ENCODE assay signal across 8 mouse cellular contexts in the genomic region with DNA sequence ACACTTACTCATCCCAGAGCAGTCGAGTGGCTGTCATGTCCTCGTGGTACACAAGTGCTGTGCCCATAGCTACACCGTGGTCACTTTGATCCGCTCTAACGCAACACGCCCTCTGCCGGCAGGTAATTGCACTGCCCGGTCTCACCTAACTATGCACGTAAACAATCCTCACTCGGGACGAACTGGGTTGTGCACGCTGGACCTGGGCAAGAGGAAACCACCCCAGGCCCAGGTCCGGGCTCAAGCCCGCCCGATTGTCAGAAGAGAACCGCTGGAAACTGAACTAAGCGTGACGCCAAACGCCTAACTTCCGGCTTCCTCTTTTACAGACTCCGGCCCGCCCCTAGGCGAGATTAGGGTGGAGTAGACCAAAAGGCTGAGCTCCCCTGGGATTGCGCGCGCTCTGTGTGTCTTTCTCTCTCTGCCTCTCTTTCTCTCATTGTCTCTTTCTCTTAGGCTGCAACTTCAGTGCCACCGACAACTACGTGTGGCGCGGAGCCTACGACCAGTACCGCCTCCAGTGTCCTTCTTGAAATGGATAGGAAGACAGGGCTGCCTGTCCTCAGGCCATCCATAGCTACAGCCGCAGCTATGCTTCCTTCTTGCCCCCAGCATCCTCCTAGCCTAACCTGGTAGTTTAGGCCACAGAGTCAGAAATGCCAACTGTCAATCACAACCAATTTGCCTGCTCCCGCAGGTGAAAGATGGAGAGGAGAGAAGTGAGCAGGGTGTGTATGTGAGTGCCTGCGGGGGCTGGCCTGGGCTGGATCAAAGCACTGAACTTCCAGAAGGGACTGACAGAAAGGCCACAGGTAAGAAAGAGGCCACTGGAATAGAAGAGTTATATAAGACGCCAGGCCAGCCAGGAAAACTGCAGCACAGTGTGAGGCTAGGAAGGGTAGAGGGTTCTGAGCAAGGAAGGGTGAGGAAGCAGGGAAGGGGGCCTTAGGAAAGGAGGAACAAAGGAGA. TPM values are rescaled to one million over a fixed set of nuclear protein-coding genes. Genes with fewer than 3 reads are reported as not detected.
DNase-seq lines count a peak whose midpoint lies in the region; ATAC-seq and TF ChIP-seq lines count a peak whose summit lies in the region.

A gene (minus strand): TSS at position 319 of the 969 bp plus-strand sequence.

- in situ Hi-C loops in ES-E14 (cut with MboI; ENCODE audit: low sequenced_read_pairs in 2 of 2, unreplicated experiment in 2 of 2): no loop called here

- H3K27me3 ChIP-seq in forebrain, embryonic 15.5 days: no peaks in the 10 kb centered on the region
- H3K27me3 ChIP-seq in liver, postnatal 0 days (ENCODE audit: insufficient read depth, low read length): no peaks in the 10 kb centered on the region
- H3K27me3 ChIP-seq in neural tube, embryonic 13.5 days: no peaks in the 10 kb centered on the region
- H3K27me3 ChIP-seq in testis, adult 2 months (ENCODE audit: control insufficient read depth, insufficient read depth, low read length): no peaks in the 10 kb centered on the region

- peak within 1 kb of the TSS; percentile 57 to 82 for H3K4me3 ChIP-seq in ES-E14 (ENCODE audit: insufficient read depth in 1 of 2, low read depth in 1 of 2, low read length in 2 of 2, poor library complexity in 1 of 2, severe bottlenecking in 1 of 2)
- peak within 1 kb of the TSS; percentile 65 for H3K4me3 ChIP-seq in forebrain, embryonic 15.5 days
- H3K4me3 ChIP-seq in liver, postnatal 0 days (ENCODE audit: low read depth, low read length): peak within 1 kb of the TSS; percentile 56
- H3K4me3 ChIP-seq in neural tube, embryonic 13.5 days: peak within 1 kb of the TSS; percentile 60
- H3K4me3 ChIP-seq in testis, adult 2 months (ENCODE audit: control insufficient read depth, low read depth, low read length): peak within 1 kb of the TSS; percentile 85

- H3K36me3 ChIP-seq in ES-E14 (ENCODE audit: control insufficient read depth, insufficient read depth, low read length, poor library complexity, severe bottlenecking): peaks cover 6% of the 10 kb centered on the region; the same call in 1 of the 2 replicates
- H3K36me3 ChIP-seq in forebrain, embryonic 15.5 days: peaks cover 4% of the 10 kb centered on the region; the same call in 1 of the 2 replicates
- no peaks in the 10 kb centered on the region for H3K36me3 ChIP-seq in liver, postnatal 0 days (replicated peaks; ENCODE audit: insufficient read depth, low read length)
- H3K36me3 ChIP-seq in neural tube, embryonic 13.5 days: peaks cover 4% of the 10 kb centered on the region; the same call in 1 of the 2 replicates
- no peaks in the 10 kb centered on the region for H3K36me3 ChIP-seq in testis, adult 2 months (ENCODE audit: control insufficient read depth, insufficient read depth, low read length)

- no peak for TF ChIP-seq POLR2A in testis, adult 2 months (IDR thresholded peaks at IDR 0.05; ENCODE audit: control insufficient read depth, low read depth, low read length)

- intact Hi-C loops in heart, postnatal 14 days (cut with DNase I): loop anchor here (5.0 to 10.0 kb wide), 2 partner anchors 84 to 226 kb away; a partner anchor contains a TSS

- peak within 1 kb of the TSS; percentile 90 for H3K4me2 ChIP-seq in forebrain, embryonic 15.5 days (replicated peaks)
- H3K4me2 ChIP-seq in liver, postnatal 0 days (ENCODE audit: low read depth, low read length): peak within 1 kb of the TSS; percentile 81
- peak within 1 kb of the TSS; percentile 79 for H3K4me2 ChIP-seq in neural tube, embryonic 13.5 days

- DNase-seq in ES-E14 (ENCODE audit: low read depth, low spot score): peak; percentile 69
- peak; percentile 92 for DNase-seq in cerebellum, adult 11-12 months
- DNase-seq in heart, postnatal 14 days: peak; percentile 85
- DNase-seq in layer of hippocampus, adult 11-12 months (ENCODE audit: low spot score): peak; percentile 85
- DNase-seq in liver, postnatal 0 days: peak; percentile 88

- peak within 1 kb of the TSS; percentile 74 for H3K9ac ChIP-seq in ES-E14 (ENCODE audit: insufficient read depth, low read depth, low read length, poor library complexity, severe bottlenecking)
- peak within 1 kb of the TSS; percentile 68 for H3K9ac ChIP-seq in forebrain, embryonic 15.5 days (replicated peaks)
- peak within 1 kb of the TSS; percentile 55 for H3K9ac ChIP-seq in liver, postnatal 0 days (replicated peaks)
- peak within 1 kb of the TSS; percentile 78 for H3K9ac ChIP-seq in neural tube, embryonic 13.5 days

- WGBS in forebrain, embryonic 15.5 days: 2% methylated on average over 36 of the region's 36 CpGs
- WGBS in liver, postnatal 0 days (ENCODE audit: insufficient replicate concordance): 3% methylated on average over 36 of the region's 36 CpGs
- 3% methylated on average over 36 of the region's 36 CpGs for WGBS in neural tube, embryonic 13.5 days

- H3K9me3 ChIP-seq in ES-E14 (ENCODE audit: control insufficient read depth, insufficient read depth, low read depth, low read length): no peaks in the 10 kb centered on the region
- no peaks in the 10 kb centered on the region for H3K9me3 ChIP-seq in forebrain, embryonic 15.5 days
- H3K9me3 ChIP-seq in liver, postnatal 0 days (ENCODE audit: low read length): no peaks in the 10 kb centered on the region
- H3K9me3 ChIP-seq in neural tube, embryonic 13.5 days: no peaks in the 10 kb centered on the region

- ATAC-seq in forebrain, embryonic 15.5 days (replicated peaks): peak; percentile 86
- ATAC-seq in liver, postnatal 0 days: peak; percentile 92
- ATAC-seq in neural tube, embryonic 13.5 days (ENCODE audit: low read depth): peak; percentile 83

- no peak for TF ChIP-seq EP300 in liver, postnatal 0 days (IDR thresholded peaks at IDR 0.05; ENCODE audit: low read depth)

- H3K27ac ChIP-seq in ES-E14 (ENCODE audit: insufficient read depth, low read depth, low read length, poor library complexity, severe bottlenecking): 0 out of 2 replicates have a peak within 1 kb of the TSS, but pooled peaks have one; percentile 14
- peak within 1 kb of the TSS; percentile 83 for H3K27ac ChIP-seq in forebrain, embryonic 15.5 days (replicated peaks)
- peak within 1 kb of the TSS; percentile 64 for H3K27ac ChIP-seq in liver, postnatal 0 days (ENCODE audit: low read depth)
- H3K27ac ChIP-seq in neural tube, embryonic 13.5 days (replicated peaks): peak within 1 kb of the TSS; percentile 81
- H3K27ac ChIP-seq in testis, adult 2 months (ENCODE audit: control insufficient read depth, insufficient read depth, low read depth, low read length): peak within 1 kb of the TSS; percentile 39; the same call in 1 of the 2 replicates

- peak; percentile 98 for TF ChIP-seq CTCF in liver, postnatal 0 days (IDR thresholded peaks at IDR 0.05; ENCODE audit: low read depth)
- peak; percentile 94 for TF ChIP-seq CTCF in testis, adult 2 months (IDR thresholded peaks at IDR 0.05; ENCODE audit: control insufficient read depth, insufficient read depth, insufficient replicate concordance, low read depth, low read length)

- H3K4me1 ChIP-seq in ES-E14 (ENCODE audit: control insufficient read depth in 2 of 2, insufficient read depth in 2 of 2, low read length in 2 of 2, poor library complexity in 1 of 2): peaks cover 0 to 6% of the 10 kb centered on the region in 2 experiments; a peak in 1 of 4 replicates
- peaks cover 21% of the 10 kb centered on the region for H3K4me1 ChIP-seq in forebrain, embryonic 15.5 days
- peaks cover 19% of the 10 kb centered on the region for H3K4me1 ChIP-seq in liver, postnatal 0 days (ENCODE audit: insufficient read depth)
- H3K4me1 ChIP-seq in neural tube, embryonic 13.5 days (replicated peaks): peaks cover 27% of the 10 kb centered on the region
- peaks cover 8% of the 10 kb centered on the region for H3K4me1 ChIP-seq in testis, adult 2 months (ENCODE audit: control insufficient read depth, insufficient read depth, low read length)

TF ChIP-seq in ES-E14, 5 proteins besides CTCF, POLR2A, EP300 and RAD21:
- TF ChIP-seq ZNF384 (IDR thresholded peaks at IDR 0.05; ENCODE audit: low read depth, low read length) (no peak), ZC3H11A (IDR thresholded peaks at IDR 0.05; ENCODE audit: borderline replicate concordance, low read depth, low read length) (0 out of 2 replicates have a peak, but pooled peaks have one; percentile 42), MAFK (IDR thresholded peaks at IDR 0.05; ENCODE audit: insufficient read depth, low read depth, low read length) (no peak), CHD2 (IDR thresholded peaks at IDR 0.05; ENCODE audit: low read depth, low read length) (no peak), HCFC1 (IDR thresholded peaks at IDR 0.05; ENCODE audit: borderline replicate concordance, insufficient read depth, low read length) (peak; percentile 36; the same call in 1 of the 2 replicates)

RNA-seq across cellular contexts. Expression of the gene that starts here (rescaled TPM):
- 7.4 and 11.4 TPM in 2 replicates for total RNA-seq in ES-E14 (2012; rRNA removed)
- 31.5 and 38.6 TPM in 2 replicates for polyA plus RNA-seq in forebrain, embryonic 15.5 days (2015; fragmentation: Nextera tagmentation; extraction: Ambion mirVana)
- total RNA-seq in heart, postnatal 14 days (2021): 1 to 10 TPM; 7.2 to 8.4 TPM
- polyA plus RNA-seq in liver, postnatal 0 days (2015; fragmentation: Nextera tagmentation; extraction: Ambion mirVana): 4.9 and 6.3 TPM in 2 replicates
- 23.9 and 26.7 TPM in 2 replicates for polyA plus RNA-seq in neural tube, embryonic 13.5 days (2015; fragmentation: Nextera tagmentation; extraction: Ambion mirVana)
- 4.0 and 4.5 TPM in 2 replicates for polyA plus RNA-seq in testis, adult 2 months (2012; rRNA removed)

Comparison
In these comparisons a context has a peak if more than half of its experiments do, and no peak if none do; other contexts are left out.
1. Peak in every context shown above with its lines: DNase-seq, ATAC-seq, H3K4me3 ChIP-seq and H3K27ac ChIP-seq.
2. H3K27ac ChIP-seq: peak in every context shown above with its lines; median percentile 83 in forebrain, embryonic 15.5 days; 81 in neural tube, embryonic 13.5 days; 64 in liver, postnatal 0 days; 39 in testis, adult 2 months; 14 in ES-E14.